Mouse (Mus musculus) midbrain, embryonic 16.5 days (tissue): ENCODE data around the gene Mbl2. TPM values are rescaled to one million over a fixed set of nuclear protein-coding genes. Genes with fewer than 3 reads are reported as not detected.
A peak's percentile ranks its signal among the peaks of the same experiment; 100 is the strongest.
"Not testable (repeated sequence)": the region's sequence is repeated elsewhere in the genome, so short reads cannot be mapped to it uniquely, and the experiment has no call there.

Source experiments
- ATAC-seq: fragments of 200-750 bp; cut with Nextera tagmentation; 2 replicates; pipeline ENCODE4 v1.8.0; 2017; ENCODE audit warnings: moderate TSS enrichment
- H3K27ac ChIP-seq: fragments of 300-500 bp; sonication (generic); 2 replicates; pipeline ENCODE4 v1.5.1; 2014; ENCODE audit warnings: mild to moderate bottlenecking, low read length, mixed read lengths
- H3K27me3 ChIP-seq: fragments of 300-500 bp; sonication (generic); 2 replicates; pipeline ENCODE4 v1.6.1; 2014; ENCODE audit warnings: low read depth, low read length, mixed read lengths; ENCODE audit not compliant: control insufficient read depth, insufficient read depth
- H3K36me3 ChIP-seq: fragments of 300-500 bp; sonication (generic); 2 replicates; pipeline ENCODE4 v1.6.1; 2014; ENCODE audit warnings: mild to moderate bottlenecking, low read length, moderate library complexity, mixed read lengths; ENCODE audit not compliant: control insufficient read depth, insufficient read depth
- H3K4me1 ChIP-seq: fragments of 300-500 bp; sonication (generic); 2 replicates; pipeline ENCODE4 v1.6.1; 2014; ENCODE audit warnings: mild to moderate bottlenecking, low read length, mixed read lengths; ENCODE audit not compliant: control insufficient read depth, insufficient read depth
- H3K4me2 ChIP-seq: fragments of 300-500 bp; sonication (generic); 2 replicates; pipeline ENCODE4 v1.6.1; 2014; ENCODE audit warnings: mild to moderate bottlenecking, low read length, mixed read lengths
- H3K4me3 ChIP-seq: fragments of 300-500 bp; sonication (generic); 2 replicates; pipeline ENCODE4 v1.5.1; 2014; ENCODE audit warnings: low read depth, mild to moderate bottlenecking, low read length, moderate library complexity, mixed read lengths
- H3K9ac ChIP-seq: fragments of 300-500 bp; sonication (generic); 2 replicates; pipeline ENCODE4 v1.6.1; 2014; ENCODE audit warnings: low read depth, low read length, mixed read lengths
- H3K9me3 ChIP-seq: fragments of 300-500 bp; sonication (generic); replicated peaks from 2 replicates; pipeline ENCODE4 v1.6.1; 2014; ENCODE audit warnings: mild to moderate bottlenecking, low read length, mixed read lengths; ENCODE audit not compliant: control insufficient read depth, poor library complexity, severe bottlenecking
- WGBS: fragments of 180-500 bp; shearing (Covaris S2); extraction: QIAGEN DNeasy Blood & Tissue Kit; methylation state at CpG from one replicate; pipeline ENCODE4 v1.1.7; 2014; 5-methylcytosine and 5-hydroxymethylcytosine counted together
- polyA plus RNA-seq: library from polyadenylated mRNA; unstranded; fragments of >200 nt; fragmentation: Nextera tagmentation; extraction: Ambion mirVana; gene quantifications from 2 replicates; pipeline ENCODE4 v1.2.1, GENCODE M21; 2015

Gene Mbl2
- polyA plus RNA-seq, 1 experiment from 2014 or later: 0.16 TPM

DNA sequence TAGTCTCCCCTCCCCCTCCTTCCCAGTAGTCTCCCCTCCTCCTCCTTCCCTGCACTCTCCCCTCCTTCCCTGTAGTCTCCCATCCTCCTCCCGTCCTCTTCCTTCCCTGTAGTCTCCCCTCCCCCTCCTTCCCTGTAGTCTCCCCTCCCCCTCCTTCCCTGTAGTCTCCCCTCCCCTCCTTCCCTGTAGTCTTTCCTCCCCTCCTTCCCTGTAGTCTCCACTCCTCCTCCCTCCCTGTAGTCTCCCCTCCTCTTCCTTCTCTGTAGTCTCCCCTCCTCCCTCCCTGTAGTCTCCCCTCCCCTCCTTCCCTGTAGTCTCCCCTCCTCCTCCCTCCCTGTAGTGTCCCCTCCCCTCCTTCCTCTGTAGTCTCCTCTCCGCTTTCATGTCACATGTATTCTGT, 18.7 kb upstream of the Mbl2 start:
- Histone ChIP-seq H3K9me3 (no peaks in the 10 kb centered on the region), H3K9ac (no peak overlapping the region), H3K36me3 (no peaks in the 10 kb centered on the region), H3K27ac (no peak overlapping the region), H3K4me1 (no peaks in the 10 kb centered on the region), H3K4me2 (no peak overlapping the region), H3K27me3 (no peaks in the 10 kb centered on the region), H3K4me3 (no peak overlapping the region)
- ATAC-seq: no peak
- WGBS: 23% methylated on average over 2 of the region's 2 CpGs

DNA sequence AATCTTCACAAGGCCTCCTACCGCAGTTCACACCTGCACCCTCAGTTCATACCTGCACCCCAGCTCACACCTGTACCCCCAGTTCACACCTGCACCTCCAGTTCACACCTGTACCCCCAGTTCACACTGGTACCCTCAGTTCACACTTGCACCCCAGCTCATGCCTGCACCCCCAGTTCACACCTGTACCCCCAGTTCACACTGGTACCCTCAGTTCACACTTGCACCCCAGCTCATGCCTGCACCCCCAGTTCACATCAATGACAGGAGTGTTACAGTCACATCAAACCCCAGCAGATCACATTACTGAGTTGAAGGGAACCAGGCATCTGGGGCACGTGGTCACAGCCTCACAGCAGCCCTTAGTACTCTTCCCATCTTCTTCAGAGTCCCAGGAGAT, 17.0 kb upstream of the Mbl2 start:
- H3K27ac ChIP-seq, ATAC-seq, H3K36me3 ChIP-seq, H3K27me3 ChIP-seq, H3K4me2 ChIP-seq, H3K4me3 ChIP-seq, H3K9me3 ChIP-seq, H3K9ac ChIP-seq, H3K4me1 ChIP-seq: not testable (repeated sequence)
- WGBS: 66% methylated on average over 2 of the region's 2 CpGs

DNA sequence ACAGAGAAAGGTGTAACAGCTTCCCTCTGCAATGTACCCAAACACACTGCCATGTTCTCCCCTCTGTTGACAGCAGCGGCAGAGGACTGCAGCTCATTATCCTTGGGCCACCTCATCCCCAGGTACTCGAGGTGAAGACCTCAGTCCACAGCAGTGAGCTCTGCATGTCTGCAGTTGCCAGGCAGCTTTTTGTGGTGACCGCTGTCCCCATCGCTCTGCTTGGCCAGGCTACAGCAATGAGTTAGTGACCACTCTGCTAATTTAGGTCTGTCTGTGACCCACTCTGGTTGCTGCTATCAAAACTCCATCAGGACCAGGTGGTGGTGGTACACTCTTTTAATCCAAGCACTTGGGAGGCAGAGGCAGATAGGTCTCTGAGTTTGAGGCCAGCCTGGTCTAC, 16.6 kb upstream of the Mbl2 start:
- H3K4me3 ChIP-seq: no peak overlapping the region
- H3K27ac ChIP-seq: no peak overlapping the region
- no peak for ATAC-seq
- H3K27me3 ChIP-seq: no peaks in the 10 kb centered on the region
- no peak overlapping the region for H3K9ac ChIP-seq
- no peaks in the 10 kb centered on the region for H3K36me3 ChIP-seq
- H3K4me2 ChIP-seq: no peak overlapping the region
- H3K9me3 ChIP-seq: no peaks in the 10 kb centered on the region
- WGBS: 85% methylated on average over 4 of the region's 4 CpGs
- no peaks in the 10 kb centered on the region for H3K4me1 ChIP-seq

GRCm38 (mm10) chr19:30217335-30217734, 15.4 kb upstream of the Mbl2 start:
- Histone ChIP-seq H3K4me1 (no peaks in the 10 kb centered on the region), H3K27ac (no peak overlapping the region), H3K4me2 (no peak overlapping the region), H3K9me3 (no peaks in the 10 kb centered on the region), H3K36me3 (no peaks in the 10 kb centered on the region), H3K27me3 (no peaks in the 10 kb centered on the region), H3K9ac (no peak overlapping the region), H3K4me3 (no peak overlapping the region)
- WGBS: 20% methylated on average over 7 of the region's 7 CpGs
- ATAC-seq: peak; percentile 71; the same call in 1 of the 2 replicates

GRCm38 (mm10) chr19:30222593-30222992, 10.1 kb upstream of the Mbl2 start:
- not testable (repeated sequence) for H3K9me3 ChIP-seq, H3K4me2 ChIP-seq, H3K4me1 ChIP-seq, ATAC-seq, H3K9ac ChIP-seq, H3K36me3 ChIP-seq, H3K4me3 ChIP-seq, H3K27ac ChIP-seq, H3K27me3 ChIP-seq
- 94% methylated on average over 8 of the region's 8 CpGs for WGBS

- Histone ChIP-seq H3K4me3 (no peak overlapping the region), H3K27ac (no peak overlapping the region), H3K4me1 (no peaks in the 10 kb centered on the region), H3K4me2 (no peak overlapping the region), H3K9me3 (no peaks in the 10 kb centered on the region), H3K9ac (no peak overlapping the region), H3K27me3 (no peaks in the 10 kb centered on the region), H3K36me3 (no peaks in the 10 kb centered on the region)
- WGBS: 88% methylated on average over 3 of the region's 3 CpGs
- ATAC-seq: no peak
These were observed 3.3 kb upstream of the Mbl2 start for GRCm38 (mm10) chr19:30229477-30229876.

DNA sequence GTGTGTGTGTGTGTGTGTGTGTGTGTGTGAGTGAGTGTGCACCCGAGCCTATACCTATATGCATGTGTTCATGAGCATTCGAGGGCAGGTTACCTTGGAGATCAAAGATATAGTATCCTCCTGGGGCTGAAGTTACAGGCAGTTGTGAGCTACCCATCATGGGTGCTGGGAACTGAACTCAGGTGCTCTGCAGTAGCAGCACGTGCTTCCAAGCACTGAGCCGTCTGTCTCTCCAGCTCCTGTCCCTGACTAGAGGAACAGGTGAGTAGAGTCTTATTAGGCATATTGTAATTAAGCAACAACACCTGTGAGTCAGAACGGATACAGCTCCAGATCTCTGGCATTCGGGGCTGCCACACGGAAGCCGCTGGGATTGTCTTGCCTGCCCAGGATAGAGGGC, 1.7 kb downstream of the Mbl2 start:
- 86% methylated on average over 8 of the region's 8 CpGs for WGBS
- no peak overlapping the region for H3K27ac ChIP-seq

GRCm38 (mm10) chr19:30247359-30247758, 14.6 kb downstream of the Mbl2 start:
- Histone ChIP-seq H3K4me2 (no peak overlapping the region), H3K36me3 (no peaks in the 10 kb centered on the region), H3K27me3 (peaks cover 4% of the 10 kb centered on the region; the same call in 1 of the 2 replicates), H3K27ac (no peak overlapping the region), H3K9me3 (no peaks in the 10 kb centered on the region), H3K4me1 (no peaks in the 10 kb centered on the region), H3K9ac (no peak overlapping the region), H3K4me3 (no peak overlapping the region)
- no peak for ATAC-seq
- WGBS: 24% methylated on average over 11 of the region's 11 CpGs

More for the DNA sequence above, 1.7 kb downstream of the Mbl2 start:
- Histone ChIP-seq H3K9me3 (no peaks in the 10 kb centered on the region), H3K4me1 (no peaks in the 10 kb centered on the region), H3K4me2 (no peak overlapping the region), H3K9ac (no peak overlapping the region), H3K4me3 (no peak overlapping the region), H3K27me3 (no peaks in the 10 kb centered on the region), H3K36me3 (no peaks in the 10 kb centered on the region)
- ATAC-seq: no peak

DNA sequence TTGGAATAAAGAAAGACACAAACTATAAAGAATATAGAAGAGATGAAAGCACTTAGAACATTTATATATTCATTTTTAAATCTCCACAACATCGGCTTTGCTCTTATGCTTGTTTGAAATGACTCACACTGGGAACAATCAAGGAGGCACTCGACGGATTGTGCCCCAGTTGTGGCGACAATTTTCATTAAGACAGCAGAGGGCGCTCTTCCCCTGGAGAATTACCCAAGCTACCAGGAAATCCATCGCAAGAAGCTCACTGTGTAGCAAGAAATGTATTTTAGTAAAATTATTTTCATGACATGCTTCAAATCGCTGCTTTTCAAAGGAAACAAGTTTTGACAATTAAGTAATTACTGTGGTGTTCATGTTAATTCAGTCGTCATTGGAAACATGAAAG, 16.1 kb downstream of the Mbl2 start:
- H3K9me3 ChIP-seq: no peaks in the 10 kb centered on the region
- ATAC-seq: no peak
- H3K36me3 ChIP-seq: no peaks in the 10 kb centered on the region
- WGBS: 5% methylated on average over 8 of the region's 8 CpGs
- peaks cover 4% of the 10 kb centered on the region; the same call in 1 of the 2 replicates for H3K27me3 ChIP-seq
- H3K4me1 ChIP-seq: no peaks in the 10 kb centered on the region
- H3K27ac ChIP-seq: no peak overlapping the region
- H3K4me3 ChIP-seq: no peak overlapping the region
- H3K9ac ChIP-seq: no peak overlapping the region
- no peak overlapping the region for H3K4me2 ChIP-seq

DNA sequence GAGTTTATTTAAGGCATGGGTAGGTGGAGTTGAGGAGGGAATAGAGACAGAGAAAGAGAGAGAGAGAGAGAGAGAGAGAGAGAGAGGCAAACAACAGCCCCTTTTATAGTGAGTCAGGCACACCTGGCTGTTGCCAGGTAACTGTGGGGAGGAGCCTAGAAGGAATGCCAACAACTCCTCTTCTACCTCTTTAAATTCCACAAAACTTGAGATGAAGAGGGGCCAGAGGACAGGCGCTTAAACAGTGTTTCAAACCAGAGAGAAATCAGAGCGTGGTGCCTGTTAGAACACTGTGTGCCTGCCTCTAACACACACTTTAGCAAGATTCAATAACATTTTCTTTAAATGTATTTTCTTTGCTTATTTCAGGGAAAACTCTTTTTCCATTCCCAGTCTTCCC, 19.5 kb downstream of the Mbl2 start:
- H3K4me1 ChIP-seq: no peaks in the 10 kb centered on the region
- WGBS: 69% methylated on average over 2 of the region's 2 CpGs
- H3K27ac ChIP-seq: no peak overlapping the region
- H3K36me3 ChIP-seq: no peaks in the 10 kb centered on the region
- no peak for ATAC-seq
- H3K9ac ChIP-seq: no peak overlapping the region
- H3K4me2 ChIP-seq: no peak overlapping the region
- H3K9me3 ChIP-seq: no peaks in the 10 kb centered on the region
- peaks cover 4% of the 10 kb centered on the region; the same call in 1 of the 2 replicates for H3K27me3 ChIP-seq
- H3K4me3 ChIP-seq: no peak overlapping the region
